Mouse (Mus musculus): ENCODE measurements around the gene Ccdc146. TPM values are rescaled to one million over a fixed set of nuclear protein-coding genes. Genes with fewer than 3 reads are reported as not detected.

The Ccdc146 gene
- polyA plus RNA-seq, 1 experiment: not detected

GRCm38 (mm10) chr5:21434148-21434929 is 9.9 kb upstream of the Ccdc146 start:
- 76% methylated on average over 11 of the region's 11 CpGs for WGBS
- no peak overlapping the region for H3K27ac ChIP-seq (ENCODE audit: control insufficient read depth, insufficient read depth, low read depth, low read length, poor library complexity)
- no peaks in the 10 kb centered on the region for H3K4me1 ChIP-seq (ENCODE audit: control insufficient read depth, insufficient read depth, low read length)
- H3K4me3 ChIP-seq (replicated peaks; ENCODE audit: control insufficient read depth, low read depth, low read length): no peak overlapping the region
- TF ChIP-seq CTCF (IDR thresholded peaks at IDR 0.05; ENCODE audit: control insufficient read depth, insufficient read depth, low read length) (peak; percentile 17; the same call in 1 of the 2 replicates), POLR2A (IDR thresholded peaks at IDR 0.05; ENCODE audit: borderline replicate concordance, control insufficient read depth, low read depth, low read length) (no peak)

GRCm38 (mm10) chr5:21426666-21427065 is 2.2 kb upstream of the Ccdc146 start:
- Histone ChIP-seq H3K4me1 (ENCODE audit: control insufficient read depth, insufficient read depth, low read length) (no peaks in the 10 kb centered on the region; the same call in 1 of the 2 replicates), H3K27ac (ENCODE audit: control insufficient read depth, insufficient read depth, low read depth, low read length, poor library complexity) (no peak overlapping the region), H3K4me3 (replicated peaks; ENCODE audit: control insufficient read depth, low read depth, low read length) (no peak overlapping the region)
- no peak for TF ChIP-seq POLR2A (IDR thresholded peaks at IDR 0.05; ENCODE audit: borderline replicate concordance, control insufficient read depth, low read depth, low read length)
- TF ChIP-seq CTCF (IDR thresholded peaks at IDR 0.05; ENCODE audit: control insufficient read depth, insufficient read depth, low read length): no peak
- WGBS: 93% methylated on average over 6 of the region's 6 CpGs

- TF ChIP-seq POLR2A (IDR thresholded peaks at IDR 0.05; ENCODE audit: borderline replicate concordance, control insufficient read depth, low read depth, low read length) (no peak), CTCF (IDR thresholded peaks at IDR 0.05; ENCODE audit: control insufficient read depth, insufficient read depth, low read length) (no peak)
- Histone ChIP-seq H3K4me3 (replicated peaks; ENCODE audit: control insufficient read depth, low read depth, low read length) (no peak overlapping the region), H3K27ac (ENCODE audit: control insufficient read depth, insufficient read depth, low read depth, low read length, poor library complexity) (no peak overlapping the region), H3K4me1 (ENCODE audit: control insufficient read depth, insufficient read depth, low read length) (no peaks in the 10 kb centered on the region)
- WGBS: 4% methylated on average over 1 of the region's 1 CpGs
These were observed 3.9 kb downstream of the Ccdc146 start for GRCm38 (mm10) chr5:21420609-21421008.

GRCm38 (mm10) chr5:21418613-21419012 is 5.9 kb downstream of the Ccdc146 start:
- Histone ChIP-seq H3K4me1 (ENCODE audit: control insufficient read depth, insufficient read depth, low read length) (peaks cover 3% of the 10 kb centered on the region; the same call in 1 of the 2 replicates), H3K4me3 (replicated peaks; ENCODE audit: control insufficient read depth, low read depth, low read length) (no peak overlapping the region), H3K27ac (ENCODE audit: control insufficient read depth, insufficient read depth, low read depth, low read length, poor library complexity) (no peak overlapping the region)
- 21% methylated on average over 4 of the region's 4 CpGs for WGBS
- TF ChIP-seq POLR2A (IDR thresholded peaks at IDR 0.05; ENCODE audit: borderline replicate concordance, control insufficient read depth, low read depth, low read length): no peak
- no peak for TF ChIP-seq CTCF (IDR thresholded peaks at IDR 0.05; ENCODE audit: control insufficient read depth, insufficient read depth, low read length)

GRCm38 (mm10) chr5:21414116-21414820 is 10.2 kb downstream of the Ccdc146 start:
- Histone ChIP-seq H3K4me3 (replicated peaks; ENCODE audit: control insufficient read depth, low read depth, low read length) (no peak overlapping the region), H3K27ac (ENCODE audit: control insufficient read depth, insufficient read depth, low read depth, low read length, poor library complexity) (no peak overlapping the region), H3K4me1 (ENCODE audit: control insufficient read depth, insufficient read depth, low read length) (peaks cover 8% of the 10 kb centered on the region)
- WGBS: 47% methylated on average over 1 of the region's 1 CpGs
- TF ChIP-seq CTCF (IDR thresholded peaks at IDR 0.05; ENCODE audit: control insufficient read depth, insufficient read depth, low read length) (no peak), POLR2A (IDR thresholded peaks at IDR 0.05; ENCODE audit: borderline replicate concordance, control insufficient read depth, low read depth, low read length) (no peak)

- Histone ChIP-seq H3K4me1 (ENCODE audit: control insufficient read depth, insufficient read depth, low read length) (peaks cover 8% of the 10 kb centered on the region), H3K27ac (ENCODE audit: control insufficient read depth, insufficient read depth, low read depth, low read length, poor library complexity) (peak overlapping the region; percentile 17; the same call in 1 of the 2 replicates), H3K4me3 (replicated peaks; ENCODE audit: control insufficient read depth, low read depth, low read length) (no peak overlapping the region)
- TF ChIP-seq POLR2A (IDR thresholded peaks at IDR 0.05; ENCODE audit: borderline replicate concordance, control insufficient read depth, low read depth, low read length) (no peak), CTCF (IDR thresholded peaks at IDR 0.05; ENCODE audit: control insufficient read depth, insufficient read depth, low read length) (no peak)
- WGBS: 68% methylated on average over 3 of the region's 3 CpGs
These were observed 11.2 kb downstream of the Ccdc146 start for GRCm38 (mm10) chr5:21413322-21413721.

GRCm38 (mm10) chr5:21412056-21412455 is 12.4 kb downstream of the Ccdc146 start:
- H3K4me1 ChIP-seq (ENCODE audit: control insufficient read depth, insufficient read depth, low read length): peaks cover 8% of the 10 kb centered on the region
- TF ChIP-seq CTCF (IDR thresholded peaks at IDR 0.05; ENCODE audit: control insufficient read depth, insufficient read depth, low read length) (no peak), POLR2A (IDR thresholded peaks at IDR 0.05; ENCODE audit: borderline replicate concordance, control insufficient read depth, low read depth, low read length) (no peak)
- H3K27ac ChIP-seq (ENCODE audit: control insufficient read depth, insufficient read depth, low read depth, low read length, poor library complexity): peak overlapping the region; percentile 66; the same call in 1 of the 2 replicates
- H3K4me3 ChIP-seq (replicated peaks; ENCODE audit: control insufficient read depth, low read depth, low read length): no peak overlapping the region
- WGBS: 17% methylated on average over 5 of the region's 5 CpGs

- H3K4me3 ChIP-seq (replicated peaks; ENCODE audit: control insufficient read depth, low read depth, low read length): peak overlapping the region; percentile 47
- peaks cover 8% of the 10 kb centered on the region for H3K4me1 ChIP-seq (ENCODE audit: control insufficient read depth, insufficient read depth, low read length)
- peak overlapping the region; percentile 92 for H3K27ac ChIP-seq (ENCODE audit: control insufficient read depth, insufficient read depth, low read depth, low read length, poor library complexity)
- WGBS: under 1% methylated on average over 5 of the region's 5 CpGs
- TF ChIP-seq POLR2A (IDR thresholded peaks at IDR 0.05; ENCODE audit: borderline replicate concordance, control insufficient read depth, low read depth, low read length) (0 out of 2 replicates have a peak, but pooled peaks have one; percentile 19), CTCF (IDR thresholded peaks at IDR 0.05; ENCODE audit: control insufficient read depth, insufficient read depth, low read length) (0 out of 2 replicates have a peak, but pooled peaks have one; percentile 10)
These were observed 13.2 kb downstream of the Ccdc146 start for GRCm38 (mm10) chr5:21411261-21411666.

All from bone marrow, adult 2 months (tissue).